Mouse (Mus musculus) hindbrain, embryonic 15.5 days (tissue): Measurements from ENCODE around the gene Imp3. TPM values are rescaled to one million over a fixed set of nuclear protein-coding genes. Genes with fewer than 3 reads are reported as not detected.
"Not testable (repeated sequence)": the region's sequence is repeated elsewhere in the genome, so short reads cannot be mapped to it uniquely, and the experiment has no call there.

Source experiments
- ATAC-seq: fragments of 200-750 bp; cut with Nextera tagmentation; 2 replicates; pipeline ENCODE4 v1.8.0; 2017; ENCODE audit warnings: low read depth, moderate number of reproducible peaks, moderate TSS enrichment; ENCODE audit not compliant: low FRiP score
- H3K27ac ChIP-seq: fragments of 300-500 bp; sonication (generic); replicated peaks from 2 replicates; pipeline ENCODE4 v1.5.1; 2015; ENCODE audit warnings: mild to moderate bottlenecking, inconsistent platforms
- H3K27me3 ChIP-seq: fragments of 300-500 bp; sonication (generic); 2 replicates; pipeline ENCODE4 v1.6.1; 2015; ENCODE audit warnings: control low read depth, inconsistent platforms
- H3K36me3 ChIP-seq: fragments of 300-500 bp; sonication (generic); 2 replicates; pipeline ENCODE4 v1.6.1; 2015; ENCODE audit warnings: control low read depth, inconsistent platforms
- H3K4me1 ChIP-seq: fragments of 300-500 bp; sonication (generic); replicated peaks from 2 replicates; pipeline ENCODE4 v1.6.1; 2015; ENCODE audit warnings: control low read depth, inconsistent platforms
- H3K4me2 ChIP-seq: fragments of 300-500 bp; sonication (generic); 2 replicates; pipeline ENCODE4 v1.6.1; 2015; ENCODE audit warnings: moderate library complexity, mild to moderate bottlenecking, inconsistent platforms
- H3K4me3 ChIP-seq: fragments of 300-500 bp; sonication (generic); 2 replicates; pipeline ENCODE4 v1.5.1; 2015; ENCODE audit warnings: mild to moderate bottlenecking, inconsistent platforms
- H3K9ac ChIP-seq: fragments of 300-500 bp; sonication (generic); 2 replicates; pipeline ENCODE4 v1.6.1; 2015; ENCODE audit warnings: inconsistent platforms
- H3K9me3 ChIP-seq: fragments of 300-500 bp; sonication (generic); 2 replicates; pipeline ENCODE4 v1.6.1; 2016; ENCODE audit warnings: control low read depth, inconsistent platforms
- WGBS: fragments of 180-500 bp; shearing (Covaris S2); methylation state at CpG from one replicate; pipeline ENCODE4 v1.1.7; 2015; 5-methylcytosine and 5-hydroxymethylcytosine counted together
- polyA plus RNA-seq: library from polyadenylated mRNA; unstranded; fragments of >200 nt; fragmentation: Nextera tagmentation; extraction: Ambion mirVana; gene quantifications from 2 replicates; pipeline ENCODE4 v1.2.1, GENCODE M21; 2015

The Imp3 gene
- polyA plus RNA-seq, 1 experiment from 2014 or later = 70.7 TPM

GRCm38 (mm10) chr9:56901187-56901586 is 36.1 kb upstream of the Imp3 start:
- no peak overlapping the region for H3K4me3 ChIP-seq
- no peak overlapping the region for H3K4me2 ChIP-seq
- no peaks in the 10 kb centered on the region for H3K27me3 ChIP-seq
- no peak for ATAC-seq
- no peaks in the 10 kb centered on the region for H3K4me1 ChIP-seq
- 75% methylated on average over 8 of the region's 8 CpGs for WGBS
- no peaks in the 10 kb centered on the region for H3K36me3 ChIP-seq
- no peaks in the 10 kb centered on the region for H3K9me3 ChIP-seq
- no peak overlapping the region for H3K27ac ChIP-seq
- no peak overlapping the region for H3K9ac ChIP-seq

- H3K4me1 ChIP-seq = no peaks in the 10 kb centered on the region
- no peak overlapping the region for H3K9ac ChIP-seq
- H3K9me3 ChIP-seq = no peaks in the 10 kb centered on the region
- no peak overlapping the region for H3K4me2 ChIP-seq
- H3K27me3 ChIP-seq = no peaks in the 10 kb centered on the region
- H3K4me3 ChIP-seq = no peak overlapping the region
- no peak for ATAC-seq
- no peaks in the 10 kb centered on the region for H3K36me3 ChIP-seq
- 80% methylated on average over 3 of the region's 3 CpGs for WGBS
- H3K27ac ChIP-seq = no peak overlapping the region
These were observed 33.6 kb upstream of the Imp3 start for GRCm38 (mm10) chr9:56903662-56904061.

- Histone ChIP-seq H3K9ac (no peak overlapping the region), H3K4me1 (no peaks in the 10 kb centered on the region), H3K4me3 (no peak overlapping the region), H3K4me2 (no peak overlapping the region), H3K27ac (no peak overlapping the region), H3K9me3 (no peaks in the 10 kb centered on the region), H3K27me3 (no peaks in the 10 kb centered on the region), H3K36me3 (no peaks in the 10 kb centered on the region)
- WGBS = 85% methylated on average over 9 of the region's 9 CpGs
- ATAC-seq = no peak
These were observed 29.7 kb upstream of the Imp3 start for GRCm38 (mm10) chr9:56907549-56907948.

GRCm38 (mm10) chr9:56909991-56910390 is 27.3 kb upstream of the Imp3 start:
- not testable (repeated sequence) for H3K27me3 ChIP-seq, ATAC-seq, H3K4me2 ChIP-seq, H3K4me3 ChIP-seq, H3K9ac ChIP-seq, H3K4me1 ChIP-seq, H3K9me3 ChIP-seq, H3K36me3 ChIP-seq, H3K27ac ChIP-seq
- 44% methylated on average over 4 of the region's 4 CpGs for WGBS

GRCm38 (mm10) chr9:56911017-56911416 is 26.3 kb upstream of the Imp3 start:
- ATAC-seq = no peak
- WGBS = 74% methylated on average over 1 of the region's 1 CpGs
- no peak overlapping the region for H3K4me2 ChIP-seq

GRCm38 (mm10) chr9:56913991-56914390 is 23.3 kb upstream of the Imp3 start:
- no peak for ATAC-seq
- 89% methylated on average over 9 of the region's 9 CpGs for WGBS
- no peak overlapping the region for H3K27ac ChIP-seq

More at GRCm38 (mm10) chr9:56911017-56911416, 26.3 kb upstream of the Imp3 start:
- Histone ChIP-seq H3K4me3 (no peak overlapping the region), H3K27ac (no peak overlapping the region), H3K4me1 (no peaks in the 10 kb centered on the region), H3K9ac (no peak overlapping the region), H3K27me3 (no peaks in the 10 kb centered on the region), H3K36me3 (no peaks in the 10 kb centered on the region), H3K9me3 (no peaks in the 10 kb centered on the region)

GRCm38 (mm10) chr9:56915116-56915515 is 22.2 kb upstream of the Imp3 start:
- no peaks in the 10 kb centered on the region for H3K27me3 ChIP-seq
- H3K9ac ChIP-seq = no peak overlapping the region
- no peaks in the 10 kb centered on the region for H3K4me1 ChIP-seq
- H3K36me3 ChIP-seq = no peaks in the 10 kb centered on the region
- 95% methylated on average over 1 of the region's 1 CpGs for WGBS
- no peak overlapping the region for H3K4me3 ChIP-seq
- H3K9me3 ChIP-seq = no peaks in the 10 kb centered on the region
- H3K27ac ChIP-seq = no peak overlapping the region
- H3K4me2 ChIP-seq = no peak overlapping the region
- no peak for ATAC-seq

More at GRCm38 (mm10) chr9:56913991-56914390, 23.3 kb upstream of the Imp3 start:
- Histone ChIP-seq H3K9me3 (no peaks in the 10 kb centered on the region), H3K4me2 (no peak overlapping the region), H3K4me3 (no peak overlapping the region), H3K36me3 (no peaks in the 10 kb centered on the region), H3K4me1 (no peaks in the 10 kb centered on the region), H3K27me3 (no peaks in the 10 kb centered on the region), H3K9ac (no peak overlapping the region)

GRCm38 (mm10) chr9:56915695-56916410 is 21.4 kb upstream of the Imp3 start:
- no peak overlapping the region for H3K27ac ChIP-seq
- H3K4me2 ChIP-seq = no peak overlapping the region
- no peaks in the 10 kb centered on the region for H3K9me3 ChIP-seq
- H3K27me3 ChIP-seq = no peaks in the 10 kb centered on the region
- no peak overlapping the region for H3K9ac ChIP-seq
- no peak overlapping the region for H3K4me3 ChIP-seq
- WGBS = 91% methylated on average over 5 of the region's 5 CpGs
- no peaks in the 10 kb centered on the region for H3K36me3 ChIP-seq
- H3K4me1 ChIP-seq = no peaks in the 10 kb centered on the region
- no peak for ATAC-seq

- 77% methylated on average over 2 of the region's 2 CpGs for WGBS
- Histone ChIP-seq H3K27ac (no peak overlapping the region), H3K4me2 (no peak overlapping the region), H3K27me3 (no peaks in the 10 kb centered on the region), H3K36me3 (no peaks in the 10 kb centered on the region), H3K4me3 (no peak overlapping the region), H3K9ac (no peak overlapping the region), H3K4me1 (no peaks in the 10 kb centered on the region), H3K9me3 (no peaks in the 10 kb centered on the region)
- ATAC-seq = no peak
These were observed 20.1 kb upstream of the Imp3 start for GRCm38 (mm10) chr9:56917131-56917530.

- 97% methylated on average over 13 of the region's 13 CpGs for WGBS
- H3K4me2 ChIP-seq = no peak overlapping the region
- H3K4me3 ChIP-seq = no peak overlapping the region
- H3K9me3 ChIP-seq = no peaks in the 10 kb centered on the region
- no peak overlapping the region for H3K9ac ChIP-seq
- H3K27ac ChIP-seq = no peak overlapping the region
- no peaks in the 10 kb centered on the region for H3K27me3 ChIP-seq
- ATAC-seq = no peak
- no peaks in the 10 kb centered on the region for H3K36me3 ChIP-seq
- H3K4me1 ChIP-seq = no peaks in the 10 kb centered on the region
These were observed 18.8 kb upstream of the Imp3 start for GRCm38 (mm10) chr9:56918466-56918865.

- Histone ChIP-seq H3K27me3 (0 out of 2 replicates have a peak, but pooled peaks cover 4% of the 10 kb centered on the region), H3K4me1 (peaks cover 37% of the 10 kb centered on the region), H3K4me3 (no peak overlapping the region), H3K27ac (no peak overlapping the region), H3K4me2 (0 out of 2 replicates have a peak overlapping the region, but pooled peaks have one; percentile 46), H3K9ac (no peak overlapping the region), H3K36me3 (no peaks in the 10 kb centered on the region), H3K9me3 (no peaks in the 10 kb centered on the region)
- no peak for ATAC-seq
- WGBS = 89% methylated on average over 4 of the region's 4 CpGs
These were observed 14.5 kb upstream of the Imp3 start for GRCm38 (mm10) chr9:56922746-56923145.

GRCm38 (mm10) chr9:56923841-56924650 is 13.2 kb upstream of the Imp3 start:
- peaks cover 46% of the 10 kb centered on the region for H3K4me1 ChIP-seq
- peaks cover 4% of the 10 kb centered on the region; the same call in 1 of the 2 replicates for H3K27me3 ChIP-seq
- no peak overlapping the region for H3K27ac ChIP-seq
- no peak for ATAC-seq
- H3K9ac ChIP-seq = no peak overlapping the region
- no peaks in the 10 kb centered on the region for H3K9me3 ChIP-seq
- no peaks in the 10 kb centered on the region for H3K36me3 ChIP-seq
- H3K4me3 ChIP-seq = peak overlapping the region; percentile 18
- peak overlapping the region; percentile 46 for H3K4me2 ChIP-seq
- 77% methylated on average over 8 of the region's 8 CpGs for WGBS
